Mouse (Mus musculus) myocyte (in vitro differentiated cells): ENCODE measurements at regions not wholly inside any gene's neighbourhood (a gene's known extent, or its start where the extent isn't known, plus 50 kb on each side); places are given as distances from the start of the nearest gene placed in this dataset.

Experiments
- CEBPB ChIP-seq: IDR thresholded peaks from 2 replicates; pipeline ENCODE4 v1.6.1; 2011; ENCODE audit warnings: mild to moderate bottlenecking, moderate library complexity; ENCODE audit not compliant: poor library complexity, insufficient read depth, severe bottlenecking
- E2F4 ChIP-seq: IDR thresholded peaks from one replicate; pipeline ENCODE4 v1.6.1; 2011; ENCODE audit warnings: mild to moderate bottlenecking, control low read depth, moderate library complexity; ENCODE audit not compliant: insufficient read depth
- MAX ChIP-seq: IDR thresholded peaks from one replicate; pipeline ENCODE4 v1.6.1; 2011; ENCODE audit warnings: low read depth, mild to moderate bottlenecking, control low read depth
- MYOD1 ChIP-seq, 3 experiments: IDR thresholded peaks; one replicate each; pipeline ENCODE4 v1.6.1; 2011; ENCODE audit warnings: control low read depth in 2 of 3, low read depth in 2 of 3, mild to moderate bottlenecking in 2 of 3, moderate library complexity in 1 of 3; ENCODE audit not compliant: insufficient read length in 2 of 3, control insufficient read depth in 1 of 3
- MYOG ChIP-seq, 3 experiments: IDR thresholded peaks; one replicate each; pipeline ENCODE4 v1.6.1; 2011; ENCODE audit warnings: control low read depth in 2 of 3, low read depth in 2 of 3, mild to moderate bottlenecking in 2 of 3; ENCODE audit not compliant: insufficient read length in 2 of 3, control insufficient read depth in 1 of 3, insufficient read depth in 1 of 3
- POLR2A ChIP-seq: IDR thresholded peaks from one replicate; pipeline ENCODE4 v1.6.1; 2011; ENCODE audit warnings: low read depth, mild to moderate bottlenecking, control low read depth, moderate library complexity; ENCODE audit not compliant: insufficient read length
- POLR2AphosphoS2 ChIP-seq: IDR thresholded peaks from one replicate; pipeline ENCODE4 v1.6.1; 2011; ENCODE audit warnings: low read depth, control low read depth; ENCODE audit not compliant: insufficient read length
- REST ChIP-seq: IDR thresholded peaks from one replicate; pipeline ENCODE4 v1.6.1; 2011; ENCODE audit warnings: mild to moderate bottlenecking, control low read depth, moderate library complexity; ENCODE audit not compliant: insufficient read depth, insufficient read length
- SRF ChIP-seq: IDR thresholded peaks from one replicate; pipeline ENCODE4 v1.6.1; 2011; ENCODE audit warnings: low read depth; ENCODE audit not compliant: control insufficient read depth, insufficient read length
- TCF12 ChIP-seq: IDR thresholded peaks from one replicate; pipeline ENCODE4 v1.6.1; 2011; ENCODE audit warnings: mild to moderate bottlenecking, control low read depth; ENCODE audit not compliant: poor library complexity, insufficient read depth, severe bottlenecking

DNA sequence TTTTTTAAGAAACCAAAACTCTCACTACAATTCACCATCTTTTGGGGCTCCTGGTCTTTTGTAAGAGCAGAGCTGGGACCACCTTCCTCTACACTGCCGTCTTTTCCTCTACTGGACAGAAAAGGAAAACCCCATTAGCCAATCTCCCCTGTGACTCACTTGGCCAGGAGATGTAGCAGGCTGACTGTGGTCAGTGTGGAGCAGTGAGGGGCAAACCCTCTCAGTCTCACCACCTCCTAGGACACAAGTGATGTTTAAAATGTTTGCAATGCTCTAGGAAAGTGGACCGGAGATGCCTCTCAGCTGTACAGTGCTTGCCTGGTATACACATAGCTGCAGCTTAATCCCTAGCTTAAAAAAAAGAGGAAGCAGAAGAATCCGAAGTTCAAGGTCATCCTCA, 63.0 kb upstream of the Daam1 start:
- no peak for TF ChIP-seq TCF12
- TF ChIP-seq MAX: no peak
- no peak for TF ChIP-seq POLR2A
- no peak for TF ChIP-seq SRF
- no peak for TF ChIP-seq E2F4
- TF ChIP-seq POLR2AphosphoS2: no peak
- TF ChIP-seq CEBPB: no peak
- TF ChIP-seq REST: no peak
- TF ChIP-seq MYOD1 (IDR thresholded peaks at IDR 0.05; ENCODE audit: control insufficient read depth in 1 of 3, insufficient read length in 2 of 3, low read depth in 2 of 3): no peak
- TF ChIP-seq MYOG (IDR thresholded peaks at IDR 0.05; ENCODE audit: control insufficient read depth in 1 of 3, insufficient read depth in 1 of 3, insufficient read length in 2 of 3, low read depth in 2 of 3): no peak
